Mouse (Mus musculus): ENCODE results near the gene Slc35e2.
A peak's percentile ranks its signal among the peaks of the same experiment; 100 is the strongest.
"Not testable (repeated sequence)": the region's sequence is repeated elsewhere in the genome, so short reads cannot be mapped to it uniquely, and the experiment has no call there.

Gene Slc35e2

DNA sequence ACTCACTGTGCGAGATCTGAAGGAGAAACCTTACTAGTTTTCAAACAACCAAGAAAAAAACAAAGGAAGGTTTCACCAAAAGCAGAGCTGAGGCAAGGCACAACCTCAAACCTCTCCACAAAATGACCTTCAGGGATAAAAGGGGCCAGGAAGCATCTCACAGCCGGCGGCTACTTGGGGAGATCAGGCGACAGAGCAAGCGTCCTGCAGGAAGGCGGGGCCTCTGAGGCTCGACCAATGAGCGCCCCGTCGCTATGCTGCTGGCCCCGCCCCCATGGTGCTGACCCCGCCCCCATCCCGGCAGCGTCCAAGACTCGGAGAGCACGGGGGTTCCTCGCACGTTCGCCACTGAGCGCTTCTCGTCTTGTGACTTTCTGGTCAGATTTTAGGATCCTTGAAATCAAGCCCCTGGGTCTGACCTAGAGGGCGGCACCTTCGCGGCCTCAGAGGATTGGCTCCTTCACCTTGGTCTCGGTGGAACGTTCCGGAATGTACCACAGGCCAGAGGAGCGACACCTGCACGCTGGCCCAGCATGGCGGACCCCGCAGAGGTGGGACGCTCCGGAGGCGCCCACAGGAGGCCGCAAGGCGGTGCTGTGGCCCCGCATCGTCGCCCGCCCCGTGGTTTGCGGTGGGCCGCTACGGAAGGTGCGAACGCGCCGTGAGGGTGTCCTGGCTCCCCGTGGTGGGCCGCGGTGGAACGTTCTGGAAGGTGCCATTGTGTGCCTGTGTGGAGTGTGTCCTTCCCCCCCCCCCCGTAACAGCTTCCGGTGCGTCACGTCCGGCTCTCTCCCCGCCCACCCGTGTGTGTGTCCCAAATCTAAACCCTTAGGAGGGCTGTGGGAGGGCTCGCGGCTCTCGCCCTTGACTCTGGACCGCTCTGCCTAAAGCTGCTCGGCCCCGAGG is at the start of gene Slc35e2:
Gene Slc35e2, plus strand, starts transcription at position 326 of the 906 bp plus-strand sequence.
- peak; percentile 99 for DNase-seq

DNA sequence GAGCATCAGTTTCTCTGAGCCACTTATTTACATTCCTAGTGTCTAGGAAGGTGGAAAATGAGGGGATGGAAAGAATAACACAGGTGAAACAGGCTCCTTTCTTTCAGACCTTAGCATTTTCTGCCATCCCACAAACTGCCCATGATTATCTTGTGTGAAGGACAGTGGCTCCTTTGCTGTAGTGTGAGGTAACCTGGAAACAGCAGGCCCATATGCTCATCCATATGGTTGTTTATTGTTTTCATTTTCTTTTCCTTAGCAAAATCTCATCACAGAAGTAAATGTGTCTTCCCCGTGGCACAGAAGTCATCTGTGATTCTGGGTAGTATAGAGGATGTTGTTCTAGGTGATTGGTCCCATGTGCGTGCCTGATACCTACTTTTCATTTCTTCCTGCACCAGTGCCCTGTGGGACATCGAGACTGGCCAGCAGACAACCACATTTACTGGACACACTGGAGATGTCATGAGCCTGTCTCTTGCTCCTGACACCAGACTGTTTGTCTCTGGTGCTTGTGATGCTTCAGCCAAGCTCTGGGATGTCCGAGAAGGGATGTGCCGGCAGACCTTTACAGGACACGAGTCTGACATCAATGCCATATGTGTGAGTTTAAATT is 48.2 kb upstream of the Slc35e2 start:
- DNase-seq = no peak

DNA sequence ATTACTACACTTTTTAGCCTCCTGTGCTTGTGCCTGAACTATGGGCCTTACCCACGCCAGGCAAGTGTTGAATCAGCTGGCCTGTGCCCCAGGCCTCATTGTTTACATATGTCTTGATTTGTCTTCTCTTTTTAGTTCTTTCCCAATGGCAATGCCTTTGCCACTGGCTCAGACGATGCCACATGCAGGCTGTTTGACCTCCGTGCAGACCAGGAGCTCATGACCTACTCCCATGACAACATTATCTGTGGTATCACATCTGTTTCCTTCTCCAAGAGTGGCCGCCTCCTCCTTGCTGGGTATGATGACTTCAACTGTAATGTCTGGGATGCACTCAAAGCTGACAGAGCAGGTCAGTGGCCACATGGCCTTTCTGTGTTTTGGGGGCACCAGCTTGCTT is 46.3 kb upstream of the Slc35e2 start:
- DNase-seq = no peak

DNA sequence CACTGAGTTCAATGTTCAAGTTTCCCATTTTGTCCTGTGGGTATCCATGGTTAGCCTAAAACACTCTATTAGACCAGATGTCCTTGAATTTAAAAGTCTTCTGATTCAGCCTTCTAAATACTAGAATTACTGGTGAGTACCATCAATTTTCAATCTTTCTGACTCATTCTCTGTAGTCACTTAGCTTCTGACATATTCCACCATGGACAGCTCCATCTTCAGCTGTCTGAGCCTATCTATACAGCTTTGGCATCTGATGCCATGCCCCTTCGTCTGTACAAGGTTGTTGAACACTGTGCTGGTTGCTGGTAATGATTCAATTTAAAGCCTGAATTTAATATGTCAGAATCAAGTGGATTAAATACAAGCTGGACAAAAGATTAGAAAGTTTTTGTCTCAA is 45.8 kb upstream of the Slc35e2 start:
- DNase-seq = no peak

DNA sequence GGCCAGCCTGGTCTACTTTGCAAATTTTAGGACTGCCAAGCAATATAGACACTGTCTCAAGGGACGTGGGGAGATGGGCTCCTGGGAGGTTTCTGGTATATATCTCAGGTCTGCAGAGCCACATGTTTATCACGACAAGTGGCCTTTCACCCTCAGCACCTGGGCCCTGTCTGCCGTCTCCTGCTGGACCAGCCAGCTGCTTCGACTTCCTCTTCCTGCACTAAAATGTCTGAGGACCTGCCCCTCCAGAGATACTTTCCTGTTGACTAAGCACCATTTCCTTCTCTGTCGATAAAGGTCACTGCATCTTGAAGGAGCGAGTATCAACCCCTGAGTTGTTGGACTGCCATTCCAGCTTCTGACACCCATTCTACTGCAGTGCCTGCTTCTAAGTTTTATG is 41.8 kb upstream of the Slc35e2 start:
- no peak for DNase-seq

DNA sequence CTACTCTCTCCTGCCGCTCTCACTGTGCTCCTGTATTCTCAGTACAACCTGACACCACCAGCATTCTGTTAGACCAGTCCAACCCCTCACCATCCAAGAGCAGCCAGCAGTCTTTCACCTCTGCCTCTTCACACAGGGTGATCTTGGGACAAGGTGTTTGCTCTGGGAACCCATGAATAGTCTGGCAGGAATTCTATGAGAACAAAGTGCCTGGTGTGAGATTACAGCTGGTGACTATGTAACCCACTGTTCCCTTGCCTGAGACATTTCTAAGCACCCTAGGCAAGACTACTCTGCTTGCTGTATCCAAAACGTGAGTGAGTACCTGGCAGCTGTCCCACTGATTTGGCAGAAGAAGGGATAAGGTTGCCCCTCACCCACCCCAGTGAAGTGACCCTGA is 40.3 kb upstream of the Slc35e2 start:
- peak; percentile 27 for DNase-seq

DNA sequence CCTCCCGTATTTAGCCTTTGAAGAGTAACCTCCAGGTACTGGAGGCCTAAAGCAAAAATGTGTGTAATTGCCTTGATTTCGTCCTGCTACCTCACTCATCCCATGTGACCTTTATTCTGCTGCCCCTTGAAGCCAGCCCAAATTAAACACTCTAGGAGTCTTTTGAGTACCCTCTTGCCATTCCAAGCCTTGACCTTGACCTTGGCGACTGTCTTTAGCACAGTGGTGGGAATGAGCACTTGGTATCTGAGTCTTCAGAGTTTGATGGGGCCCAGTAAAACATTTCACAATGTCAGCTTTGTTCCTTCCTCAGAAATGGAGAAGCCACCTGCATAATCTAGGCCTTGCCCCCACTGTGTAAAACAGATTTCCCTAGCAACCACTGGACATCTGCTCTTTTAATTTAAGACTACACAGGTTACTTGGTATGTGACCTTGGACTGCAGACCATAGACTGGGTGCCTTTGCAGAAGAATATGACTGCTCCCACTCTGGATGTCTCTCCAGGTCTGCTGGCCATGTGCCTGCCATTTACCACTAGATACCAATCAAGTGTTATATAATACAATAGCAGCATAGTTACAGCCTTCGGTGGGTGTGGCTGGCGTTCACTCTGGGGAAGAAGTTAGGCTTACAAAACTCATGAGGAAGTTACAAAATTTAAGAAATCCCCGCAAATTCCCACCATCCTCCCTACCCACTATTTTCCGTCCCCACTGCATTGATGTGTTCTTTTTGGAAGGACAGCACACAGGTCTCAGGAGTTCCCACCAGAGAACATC is 39.4 kb upstream of the Slc35e2 start, which contains the start of gene Nadk:
Gene Nadk, plus strand, starts transcription at position 718 of the 782 bp plus-strand sequence.
- DNase-seq = no peak

DNA sequence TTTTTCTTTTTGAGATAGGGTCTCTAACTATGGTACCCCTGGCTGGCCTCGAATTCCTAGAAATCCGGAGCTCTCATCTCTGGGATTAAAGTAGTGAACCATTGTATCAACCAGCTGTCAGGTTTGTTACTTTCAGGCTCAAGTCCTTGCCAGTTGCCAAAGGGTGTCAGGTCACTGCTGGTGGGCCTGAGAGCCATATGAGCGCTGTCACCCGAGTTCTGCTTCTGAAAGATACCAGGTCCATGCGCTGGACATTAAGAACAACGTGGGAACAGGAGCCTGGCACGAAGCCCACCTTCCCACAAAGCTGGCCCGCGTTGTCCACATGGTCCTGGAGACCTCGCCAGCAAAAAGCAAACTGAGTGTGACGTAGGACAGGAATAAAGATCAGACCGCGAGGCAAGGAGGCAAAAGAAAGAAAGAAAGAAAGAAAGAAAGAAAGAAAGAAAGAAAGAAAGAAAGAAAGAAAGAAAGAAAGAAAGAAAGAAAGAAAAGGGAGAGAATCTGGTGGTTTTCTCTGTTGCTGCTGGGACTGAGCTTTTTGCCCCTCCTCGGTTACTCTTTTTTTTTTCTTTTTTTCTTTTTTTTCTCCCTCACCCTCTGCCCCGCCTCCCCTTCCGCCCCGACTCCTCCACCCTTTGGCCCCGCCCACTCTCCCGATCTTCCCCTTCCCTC is 38.4 kb upstream of the Slc35e2 start:
- peak; percentile 57 for DNase-seq

DNA sequence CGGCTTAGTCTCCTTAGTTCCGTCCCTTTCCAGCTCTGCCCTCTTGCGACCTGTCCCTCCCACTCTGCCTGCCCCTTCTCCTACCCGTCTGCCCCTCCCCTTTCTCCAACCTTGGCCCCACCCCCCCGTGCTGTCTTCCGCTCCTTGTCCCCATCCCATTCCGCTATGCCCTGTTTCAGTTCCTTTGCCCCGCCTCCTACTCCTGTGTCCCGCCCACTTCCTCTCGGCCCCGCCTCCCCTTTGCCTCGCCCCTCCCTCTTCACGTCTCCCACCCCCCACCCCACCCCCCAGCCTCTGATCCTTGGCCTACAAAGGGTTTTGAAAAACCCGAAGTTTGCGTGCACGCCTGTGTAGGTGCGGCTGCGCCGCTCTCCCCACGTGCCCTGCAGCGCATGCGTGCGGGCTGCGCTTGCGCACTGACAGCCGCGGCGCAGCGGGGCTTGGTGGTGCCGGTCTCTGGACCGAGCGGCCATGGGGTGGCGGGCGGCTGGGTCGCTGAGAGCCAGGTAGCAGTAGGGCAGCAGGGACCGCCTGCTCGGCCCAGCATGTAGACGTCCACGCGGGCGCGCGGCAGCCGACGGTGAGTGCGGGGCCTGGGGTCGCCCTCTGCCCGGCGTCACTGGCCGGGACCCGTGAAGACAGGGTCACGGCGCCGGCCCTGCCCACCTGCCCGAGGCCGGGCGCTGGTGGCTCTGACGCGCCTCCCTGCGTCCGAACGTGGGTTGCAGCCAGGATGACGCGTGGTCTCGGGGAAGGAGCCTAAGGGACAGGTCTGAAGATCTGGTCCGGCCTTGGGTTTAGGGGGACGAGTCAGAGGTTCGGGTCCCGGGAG is 37.6 kb upstream of the Slc35e2 start:
- peak; percentile 99 for DNase-seq

DNA sequence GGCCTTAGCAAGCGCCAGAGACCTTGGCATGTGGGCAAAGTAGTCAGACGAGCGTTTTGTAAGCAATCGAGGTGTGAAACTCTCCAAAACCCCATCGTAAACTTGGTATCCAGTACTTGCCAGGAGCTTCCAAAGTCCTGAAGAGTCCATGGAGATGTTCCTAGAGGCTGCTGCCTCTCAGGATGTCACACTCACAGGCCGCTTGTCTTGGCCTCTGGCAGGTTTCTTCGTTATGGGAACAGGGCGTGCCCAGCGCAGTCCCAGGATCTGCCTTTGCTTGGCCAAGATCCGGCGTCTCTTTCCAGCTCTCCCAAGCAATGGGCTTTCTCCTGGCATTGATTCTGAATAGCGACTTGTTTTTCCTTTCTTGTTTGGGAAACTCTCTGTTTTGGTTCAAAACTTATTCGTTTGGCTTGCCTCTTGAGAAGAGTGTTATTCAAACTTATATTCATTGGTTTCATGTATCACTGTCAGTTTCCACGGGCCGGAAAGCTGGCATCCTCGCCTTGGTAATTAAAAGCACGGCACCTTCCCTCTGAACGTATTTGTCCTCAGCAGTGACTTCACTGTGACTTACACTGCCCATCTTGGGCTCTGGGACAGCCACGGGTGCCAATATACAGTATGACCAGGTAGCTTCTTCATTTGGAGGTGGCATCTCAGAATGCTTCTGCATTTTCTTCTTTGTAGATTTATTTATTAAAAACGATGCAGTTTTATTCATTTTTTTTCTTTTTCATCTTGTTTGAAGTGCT is 36.7 kb upstream of the Slc35e2 start:
- peak; percentile 56 for DNase-seq

DNA sequence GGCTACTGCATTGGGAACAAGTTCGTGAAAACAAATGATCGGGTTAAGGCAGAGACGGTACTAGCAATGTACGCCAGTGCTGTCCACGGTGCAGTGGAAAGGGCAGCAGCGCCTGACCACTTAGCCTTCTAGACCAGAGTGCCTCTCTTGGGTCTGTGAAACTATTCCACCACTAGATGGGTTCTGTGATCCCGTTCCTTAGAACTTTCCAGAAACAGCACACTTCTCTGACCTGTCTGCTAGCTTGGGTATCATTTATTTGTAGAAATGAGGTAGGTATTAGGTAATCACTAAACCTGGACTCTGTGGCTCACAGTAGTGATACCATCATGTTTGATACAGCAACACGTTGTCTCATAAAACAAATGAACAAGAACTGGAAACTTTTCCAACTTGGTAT is 34.7 kb upstream of the Slc35e2 start:
- DNase-seq = peak; percentile 40

DNA sequence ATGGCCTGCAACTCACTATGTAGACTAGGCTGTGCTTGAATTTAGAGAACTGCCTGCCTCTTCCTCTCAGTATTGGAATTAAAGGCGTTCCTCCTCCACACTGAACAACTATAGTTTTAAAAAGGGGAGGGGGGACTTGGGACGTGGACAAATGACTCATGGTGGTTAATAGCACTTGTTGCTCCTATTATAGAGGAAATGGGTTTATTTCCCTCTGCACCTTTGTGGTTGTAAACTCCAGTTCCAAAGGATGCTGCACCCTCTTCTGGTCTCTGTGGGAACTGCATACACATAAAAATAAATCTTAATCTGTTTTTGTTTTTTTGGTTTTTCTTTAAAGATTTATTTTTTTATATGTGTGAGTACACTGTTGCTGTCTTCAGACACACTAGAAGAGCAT is 33.0 kb upstream of the Slc35e2 start:
- DNase-seq = no peak

DNA sequence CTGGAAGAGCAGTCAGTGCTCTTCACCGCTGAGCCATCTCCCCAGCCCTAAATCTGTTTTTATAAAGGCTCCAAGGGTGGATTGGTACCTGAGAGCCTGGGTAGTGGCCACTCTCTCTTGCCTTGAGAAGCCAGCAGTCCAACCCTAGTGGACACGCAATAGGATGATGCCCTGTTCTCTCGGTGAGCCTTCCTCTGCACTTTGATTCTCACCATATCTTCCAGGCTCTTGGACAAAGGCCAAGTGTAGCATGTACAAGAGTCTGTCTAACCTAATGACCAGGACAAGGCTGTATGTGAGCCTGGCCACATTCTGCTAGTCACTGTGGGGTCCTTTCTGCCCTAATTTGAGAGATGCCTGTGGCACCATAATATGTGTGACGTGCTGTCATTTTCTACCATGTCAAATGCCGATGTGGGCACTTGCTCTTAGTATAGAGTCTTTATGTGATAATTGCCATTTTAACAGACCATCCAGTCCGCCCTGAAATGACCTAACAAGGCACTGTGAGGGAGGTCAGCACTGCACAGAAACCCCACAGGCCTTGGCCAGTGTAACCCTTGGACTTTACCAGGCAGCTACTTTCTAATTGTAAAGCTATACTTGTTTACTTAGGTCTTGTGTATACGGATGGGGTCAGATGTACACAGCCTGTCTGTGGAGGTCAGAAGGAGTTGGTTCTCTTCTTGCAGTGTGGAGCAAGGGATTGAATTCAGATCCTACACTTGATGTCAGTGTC is 32.4 kb upstream of the Slc35e2 start:
- DNase-seq = no peak

DNA sequence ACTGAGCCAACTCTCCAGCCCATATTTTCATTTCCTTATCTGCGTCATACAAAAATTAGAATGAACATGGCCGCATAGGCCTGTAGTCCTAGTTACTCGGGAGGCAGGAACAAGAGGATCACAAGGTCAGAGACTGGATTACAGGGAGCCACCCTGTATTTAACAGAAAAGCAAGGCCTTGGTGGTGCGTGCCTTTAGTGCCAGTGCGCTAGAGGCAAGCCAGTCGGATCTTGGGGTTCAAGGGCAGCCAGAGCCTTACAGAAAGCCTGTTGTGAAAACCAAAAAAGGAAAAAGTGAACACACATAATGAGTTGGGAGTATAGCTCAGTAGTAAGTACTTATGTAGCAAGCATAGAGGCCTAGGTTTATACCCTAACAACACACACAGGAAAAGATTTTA is 31.4 kb upstream of the Slc35e2 start:
- no peak for DNase-seq

DNA sequence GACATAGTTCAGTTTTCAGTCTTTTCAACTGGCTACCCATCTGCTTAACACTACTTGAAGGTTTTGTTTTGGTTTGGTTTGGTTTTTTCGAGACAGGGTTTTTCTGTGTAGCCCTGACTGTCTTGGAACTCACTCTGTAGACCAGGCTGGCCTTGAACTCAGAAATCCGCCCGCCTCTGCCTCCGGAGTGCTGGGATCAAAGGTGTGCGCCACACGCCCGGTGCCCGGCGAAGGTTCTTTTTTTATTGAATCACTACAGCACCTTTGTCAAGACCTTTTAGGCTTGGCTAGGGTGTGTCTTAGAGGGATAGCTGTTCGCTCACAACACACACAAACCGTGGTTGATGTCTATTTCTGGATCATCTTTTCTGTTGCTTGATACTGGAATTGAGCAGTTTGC is 30.9 kb upstream of the Slc35e2 start:
- DNase-seq = not testable (repeated sequence)

DNA sequence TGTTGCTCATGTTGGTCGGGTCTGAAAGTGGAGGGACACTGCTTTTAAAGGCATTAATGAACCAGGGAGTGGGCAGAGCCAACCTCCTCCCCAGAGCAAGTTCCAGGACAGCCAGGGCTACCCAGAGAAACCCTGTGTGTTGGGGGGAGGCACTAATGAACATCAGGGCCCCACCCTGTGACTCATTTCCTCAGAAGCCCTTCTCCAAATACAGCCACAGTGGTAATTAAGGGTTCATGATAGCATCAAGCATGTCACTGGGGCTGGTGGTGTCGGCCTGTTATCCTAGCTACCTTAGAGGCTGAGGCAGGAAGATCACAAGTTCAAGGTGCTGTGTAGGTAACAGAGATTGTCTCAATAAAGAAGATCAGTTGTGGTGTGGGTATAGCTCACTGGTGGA is 29.8 kb upstream of the Slc35e2 start:
- DNase-seq = no peak

DNA sequence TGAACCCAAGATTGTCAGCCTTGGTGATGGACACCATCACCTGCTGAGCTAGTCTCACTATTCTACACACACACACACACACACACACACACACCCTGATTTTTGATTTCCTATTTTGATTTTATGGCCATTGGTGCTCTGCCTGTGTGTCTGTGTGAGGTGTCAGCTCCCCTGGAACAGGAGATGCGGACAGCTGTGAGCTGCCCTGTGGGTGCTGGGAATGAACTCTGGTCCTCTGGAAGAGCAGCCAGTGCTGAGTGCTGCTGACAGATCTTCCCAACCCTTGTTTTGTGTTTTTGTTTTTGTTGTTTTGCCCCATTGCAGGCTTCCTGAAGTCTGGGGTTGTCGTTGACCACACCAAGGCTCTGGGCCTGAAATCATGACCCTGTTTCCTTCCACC is 28.1 kb upstream of the Slc35e2 start:
- DNase-seq = no peak

DNA sequence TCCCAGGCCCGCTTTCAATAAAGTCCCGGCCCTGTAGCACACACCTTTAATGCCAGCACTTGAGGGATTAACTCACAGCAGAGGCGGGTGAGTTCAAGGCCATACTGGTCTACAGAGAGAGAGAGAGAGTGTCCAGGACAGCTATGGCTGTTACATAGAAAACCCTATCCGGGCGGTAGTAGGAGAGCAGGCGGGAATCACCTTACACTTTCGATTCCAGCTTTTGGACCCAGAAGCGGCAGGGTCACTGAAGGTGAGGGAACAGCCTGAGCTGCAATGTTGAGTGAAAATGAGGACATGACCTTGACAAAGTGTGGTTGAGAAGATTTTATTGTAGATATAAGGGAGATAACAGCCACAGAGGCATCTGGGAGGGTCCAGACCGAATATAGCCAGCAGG is 27.3 kb upstream of the Slc35e2 start:
- no peak for DNase-seq

DNA sequence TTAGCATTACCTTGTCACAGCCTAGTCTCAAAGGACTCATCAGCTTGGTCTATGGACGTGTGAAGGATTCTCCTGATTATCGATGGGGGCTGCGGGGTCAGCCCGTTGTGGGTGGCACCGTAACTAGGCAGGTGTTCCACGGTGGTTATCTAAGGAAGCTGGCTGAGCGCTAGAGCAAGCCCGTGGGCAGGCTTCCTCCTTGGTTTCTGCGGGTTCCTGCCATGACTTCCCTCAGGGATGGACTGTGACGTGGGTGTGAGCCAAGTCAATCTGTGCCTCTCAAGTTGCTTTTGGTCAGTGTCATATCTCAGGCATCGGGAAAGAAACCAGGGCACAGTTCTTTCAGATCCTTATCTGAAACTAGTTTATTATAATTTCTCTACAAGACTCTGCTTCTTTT is 26.3 kb upstream of the Slc35e2 start:
- no peak for DNase-seq

DNA sequence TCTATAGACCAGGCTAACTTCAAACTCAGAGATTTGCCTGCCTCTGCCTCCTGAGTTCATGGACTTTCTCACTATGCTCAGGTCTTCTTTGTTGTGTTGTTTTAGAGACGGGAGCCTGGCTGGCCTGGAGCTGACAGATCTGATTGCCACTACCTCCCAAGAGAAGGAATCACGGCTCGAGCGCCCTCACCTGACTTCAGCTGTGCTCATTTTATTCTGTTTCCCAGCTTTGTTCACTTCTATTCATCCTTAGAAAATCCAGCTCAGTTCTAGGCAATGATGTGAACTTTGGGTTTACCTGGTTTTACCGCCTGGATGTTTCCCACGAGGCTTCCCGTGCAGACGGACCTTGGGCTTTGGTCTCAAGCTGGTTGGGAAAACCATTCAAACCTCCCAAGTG is 25.7 kb upstream of the Slc35e2 start:
- no peak for DNase-seq

DNA sequence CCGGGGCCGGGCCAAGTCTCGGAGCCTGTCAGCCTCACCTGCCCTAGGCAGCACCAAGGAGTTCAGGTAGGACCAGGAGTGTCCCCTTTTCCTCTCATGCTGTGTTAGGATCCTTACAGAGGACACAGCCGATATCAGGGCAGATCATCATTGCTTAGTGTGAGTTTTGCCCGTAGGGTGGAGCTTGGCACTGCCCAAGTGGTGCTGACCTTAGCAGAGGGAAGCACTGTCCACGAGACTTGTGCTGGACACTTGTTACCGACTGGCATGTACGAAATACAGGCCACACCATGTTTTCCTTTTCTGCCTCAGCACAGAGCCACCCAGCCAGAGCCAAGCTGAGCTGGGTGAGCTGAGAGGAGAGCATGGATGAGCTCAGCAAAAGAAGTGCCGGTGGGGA is 24.1 kb upstream of the Slc35e2 start:
- DNase-seq = peak; percentile 50
